Mouse (Mus musculus): ENCODE measurements around the gene Scgb1b24.

Gene Scgb1b24

DNA sequence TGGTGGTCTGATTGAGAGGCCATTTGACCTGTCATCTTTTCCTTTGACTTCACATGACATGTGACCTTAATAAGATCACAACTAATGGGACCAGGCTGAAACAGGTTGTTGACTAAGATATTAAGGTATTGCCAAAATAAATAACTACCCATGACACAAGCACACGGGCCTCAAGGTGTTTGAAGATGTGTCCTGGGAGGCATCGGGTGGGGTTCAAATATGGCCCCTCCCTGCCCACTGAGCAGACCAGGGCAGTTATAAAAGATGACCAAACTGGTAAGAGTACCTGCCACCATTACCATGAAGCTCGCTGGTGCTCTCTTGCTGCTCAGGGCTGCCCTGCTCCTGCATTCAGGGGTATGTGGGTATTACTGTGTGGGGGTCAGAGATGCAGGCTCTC is at the start of gene Scgb1b24:
Gene Scgb1b24, plus strand, starts transcription at position 301 of the 400 bp plus-strand sequence.
- DNase-seq, result no peak

GRCm38 (mm10) chr7:33739212-33739611 is 4.4 kb upstream of the Scgb1b24 start, which contains the start of gene Scgb2b24:
Scgb2b24 (minus strand) TSS chr7:33739312.
- no peak for DNase-seq

All from B cell, adult 2 months (primary cell).